Mouse (Mus musculus) lung, postnatal 0 days (tissue): Measurements from ENCODE around the gene Nr1i3. TPM values are rescaled to one million over a fixed set of nuclear protein-coding genes. Genes with fewer than 3 reads are reported as not detected.

Experiments
- ATAC-seq: fragments of 200-750 bp; cut with Nextera tagmentation; 2 replicates; pipeline ENCODE4 v1.8.0; 2017; ENCODE audit warnings: moderate library complexity
- DNase-seq: peaks from one replicate; pipeline ENCODE4 v3.0.0-alpha.2; 2016; ENCODE audit warnings: low spot score
- H3K27ac ChIP-seq: fragments of 300-500 bp; sonication (generic); 2 replicates; pipeline ENCODE4 v1.5.1; 2014; ENCODE audit warnings: antibody characterized with exemption, mild to moderate bottlenecking, low read length, mixed read lengths
- H3K27me3 ChIP-seq: fragments of 300-500 bp; sonication (generic); replicated peaks from 2 replicates; pipeline ENCODE4 v1.6.1; 2014; ENCODE audit warnings: low read length, mixed read lengths; ENCODE audit not compliant: insufficient read depth
- H3K36me3 ChIP-seq: fragments of 300-500 bp; sonication (generic); 2 replicates; pipeline ENCODE4 v1.6.1; 2014; ENCODE audit warnings: low read length, mixed read lengths; ENCODE audit not compliant: insufficient read depth
- H3K4me1 ChIP-seq: fragments of 300-500 bp; sonication (generic); 2 replicates; pipeline ENCODE4 v1.6.1; 2014; ENCODE audit warnings: antibody characterized with exemption, low read depth, low read length, mixed read lengths; ENCODE audit not compliant: insufficient read depth
- H3K4me2 ChIP-seq: fragments of 300-500 bp; sonication (generic); replicated peaks from 2 replicates; pipeline ENCODE4 v1.6.1; 2014; ENCODE audit warnings: low read depth, mild to moderate bottlenecking, low read length, moderate library complexity, mixed read lengths
- H3K4me3 ChIP-seq: fragments of 300-500 bp; sonication (generic); 2 replicates; pipeline ENCODE4 v1.5.1; 2014; ENCODE audit warnings: low read depth, low read length
- H3K9ac ChIP-seq: fragments of 300-500 bp; sonication (generic); replicated peaks from 2 replicates; pipeline ENCODE4 v1.6.1; 2014; ENCODE audit warnings: low read depth, mild to moderate bottlenecking
- H3K9me3 ChIP-seq: fragments of 300-500 bp; sonication (generic); 2 replicates; pipeline ENCODE4 v1.6.1; 2016; ENCODE audit warnings: low read length, mixed read lengths
- CTCF ChIP-seq: IDR thresholded peaks from 2 replicates; pipeline ENCODE4 v1.5.1; 2016; ENCODE audit warnings: antibody characterized with exemption, mild to moderate bottlenecking
- EP300 ChIP-seq: IDR thresholded peaks from 2 replicates; pipeline ENCODE4 v1.6.1; 2016; ENCODE audit warnings: antibody characterized with exemption, mild to moderate bottlenecking, control low read depth
- WGBS: fragments of 180-500 bp; shearing (Covaris S2); extraction: QIAGEN DNeasy Blood & Tissue Kit; methylation state at CpG from one replicate; pipeline ENCODE4 v1.1.7; 2014; 5-methylcytosine and 5-hydroxymethylcytosine counted together
- polyA plus RNA-seq: library from polyadenylated mRNA; unstranded; fragments of >200 nt; fragmentation: Nextera tagmentation; extraction: Ambion mirVana; gene quantifications from 2 replicates; pipeline ENCODE4 v1.2.1, GENCODE M21; 2015

The Nr1i3 gene
- polyA plus RNA-seq, 1 experiment from 2014 or later = 0.07 TPM

DNA sequence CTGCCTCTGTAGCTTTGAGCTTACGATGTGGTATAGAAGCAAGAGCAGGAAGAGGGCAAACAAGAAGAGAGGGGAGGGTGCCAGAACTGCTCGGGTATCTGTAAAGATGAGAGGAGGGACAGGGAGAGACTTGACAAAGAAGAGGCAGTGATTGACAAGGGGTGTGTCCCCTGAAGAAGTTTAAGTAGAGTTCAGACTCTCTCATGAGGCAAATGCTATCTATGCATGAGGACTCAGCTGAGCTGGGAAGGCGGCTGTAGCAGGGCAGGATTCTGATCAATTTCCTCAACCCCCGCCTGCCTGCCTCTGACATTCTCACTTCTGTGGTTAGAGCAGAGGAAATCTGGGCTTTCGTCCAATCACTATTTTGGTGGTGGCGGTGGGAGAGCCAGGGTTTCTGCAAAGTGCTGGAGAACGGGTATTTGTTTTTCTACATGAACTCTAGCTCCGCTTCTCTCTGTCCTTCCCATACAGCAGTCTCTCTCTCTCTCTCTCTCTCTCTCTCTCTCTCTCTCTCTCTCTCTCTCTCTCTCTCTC lies 48.9 kb downstream of the Nr1i3 start:
- peak; percentile 75 for ATAC-seq

DNA sequence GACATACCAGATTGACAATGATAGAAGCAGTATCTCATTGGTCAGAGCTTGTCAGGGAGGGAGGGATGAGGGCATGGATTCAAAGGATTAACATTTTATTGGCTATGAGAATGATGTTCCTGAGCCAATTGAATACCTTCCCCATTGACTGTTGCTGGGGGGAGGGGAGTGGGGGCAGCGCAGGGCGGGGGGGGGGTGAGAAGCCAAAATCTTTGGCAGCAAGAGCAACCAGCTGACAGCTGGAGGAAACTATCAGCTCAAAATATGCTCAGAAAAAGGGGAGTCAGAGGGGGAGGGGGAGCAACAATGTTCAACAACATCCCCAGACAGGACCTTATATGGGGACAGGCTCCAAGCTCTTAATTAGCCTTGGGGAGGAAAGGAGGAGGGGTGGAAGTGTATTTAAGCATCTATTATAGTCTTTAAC lies 49.4 kb downstream of the Nr1i3 start:
- ATAC-seq (peak; percentile 90), DNase-seq (peak; percentile 94)
- H3K4me3 ChIP-seq = no peak overlapping the region
- H3K4me1 ChIP-seq = peaks cover 7% of the 10 kb centered on the region; the same call in 1 of the 2 replicates
- no peaks in the 10 kb centered on the region for H3K36me3 ChIP-seq
- no peaks in the 10 kb centered on the region for H3K9me3 ChIP-seq
- WGBS = 0% methylated on average over 1 of the region's 2 CpGs
- H3K27ac ChIP-seq = peak overlapping the region; percentile 72
- TF ChIP-seq EP300 (no peak), CTCF (no peak)
- no peaks in the 10 kb centered on the region for H3K27me3 ChIP-seq
- peak overlapping the region; percentile 36; the same call in 1 of the 2 replicates for H3K4me2 ChIP-seq
- H3K9ac ChIP-seq = no peak overlapping the region

More for the DNA sequence above, 48.9 kb downstream of the Nr1i3 start:
- Histone ChIP-seq H3K4me2 (peak overlapping the region; percentile 36), H3K9me3 (no peaks in the 10 kb centered on the region), H3K4me3 (no peak overlapping the region), H3K9ac (no peak overlapping the region), H3K27ac (peak overlapping the region; percentile 63), H3K4me1 (peaks cover 7% of the 10 kb centered on the region; the same call in 1 of the 2 replicates), H3K27me3 (no peaks in the 10 kb centered on the region), H3K36me3 (no peaks in the 10 kb centered on the region)
- DNase-seq = peak; percentile 94
- WGBS = under 1% methylated on average over 8 of the region's 8 CpGs
- no peak for TF ChIP-seq CTCF
- no peak for TF ChIP-seq EP300

DNA sequence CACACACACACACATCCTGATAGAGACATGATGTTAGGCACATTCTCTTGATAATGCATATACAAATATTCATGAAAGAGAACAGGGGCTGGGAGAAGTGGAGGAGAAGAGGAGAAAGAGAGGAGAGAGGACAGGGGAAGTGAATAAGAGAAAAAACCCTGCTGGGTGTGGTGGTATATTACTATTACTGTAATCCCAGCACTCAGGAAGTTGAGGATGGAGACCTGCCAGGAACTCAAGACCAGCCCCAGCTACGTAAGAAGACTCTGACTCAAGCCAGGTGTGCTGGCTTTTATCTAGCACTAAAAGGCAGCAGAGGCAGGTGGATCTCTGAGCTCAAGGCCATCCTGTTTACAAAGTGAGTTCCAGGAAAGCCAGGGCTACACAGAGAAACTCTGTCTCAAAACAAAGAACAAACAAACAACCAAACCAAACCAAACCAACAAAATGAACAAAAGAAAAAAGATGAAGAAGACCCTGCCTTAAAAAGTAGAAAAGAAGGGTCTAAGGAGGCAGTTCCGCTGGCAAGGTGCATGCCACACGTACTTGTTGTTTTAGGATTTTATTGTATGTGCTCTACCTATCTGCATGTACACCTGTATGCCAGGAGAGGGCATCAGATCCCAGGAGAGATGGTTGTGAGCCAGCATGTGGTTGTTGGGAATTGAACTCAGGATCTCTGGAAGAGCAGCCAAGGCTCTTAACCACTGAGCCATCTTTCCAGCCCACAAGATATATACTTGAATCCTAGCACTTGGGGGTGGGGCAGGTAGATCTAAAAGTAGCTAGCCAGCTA lies 50.1 kb downstream of the Nr1i3 start:
- H3K4me2 ChIP-seq = no peak overlapping the region
- peaks cover 7% of the 10 kb centered on the region; the same call in 1 of the 2 replicates for H3K4me1 ChIP-seq
- TF ChIP-seq CTCF = peak; percentile 54
- TF ChIP-seq EP300 = 0 out of 2 replicates have a peak, but pooled peaks have one; percentile 25
- no peaks in the 10 kb centered on the region for H3K9me3 ChIP-seq
- H3K9ac ChIP-seq = no peak overlapping the region
- H3K36me3 ChIP-seq = no peaks in the 10 kb centered on the region
- no peaks in the 10 kb centered on the region for H3K27me3 ChIP-seq
- peak overlapping the region; percentile 72 for H3K27ac ChIP-seq
- DNase-seq = peak; percentile 67
- H3K4me3 ChIP-seq = no peak overlapping the region
- peak; percentile 5; the same call in 1 of the 2 replicates for ATAC-seq
- WGBS = 62% methylated on average over 3 of the region's 3 CpGs

DNA sequence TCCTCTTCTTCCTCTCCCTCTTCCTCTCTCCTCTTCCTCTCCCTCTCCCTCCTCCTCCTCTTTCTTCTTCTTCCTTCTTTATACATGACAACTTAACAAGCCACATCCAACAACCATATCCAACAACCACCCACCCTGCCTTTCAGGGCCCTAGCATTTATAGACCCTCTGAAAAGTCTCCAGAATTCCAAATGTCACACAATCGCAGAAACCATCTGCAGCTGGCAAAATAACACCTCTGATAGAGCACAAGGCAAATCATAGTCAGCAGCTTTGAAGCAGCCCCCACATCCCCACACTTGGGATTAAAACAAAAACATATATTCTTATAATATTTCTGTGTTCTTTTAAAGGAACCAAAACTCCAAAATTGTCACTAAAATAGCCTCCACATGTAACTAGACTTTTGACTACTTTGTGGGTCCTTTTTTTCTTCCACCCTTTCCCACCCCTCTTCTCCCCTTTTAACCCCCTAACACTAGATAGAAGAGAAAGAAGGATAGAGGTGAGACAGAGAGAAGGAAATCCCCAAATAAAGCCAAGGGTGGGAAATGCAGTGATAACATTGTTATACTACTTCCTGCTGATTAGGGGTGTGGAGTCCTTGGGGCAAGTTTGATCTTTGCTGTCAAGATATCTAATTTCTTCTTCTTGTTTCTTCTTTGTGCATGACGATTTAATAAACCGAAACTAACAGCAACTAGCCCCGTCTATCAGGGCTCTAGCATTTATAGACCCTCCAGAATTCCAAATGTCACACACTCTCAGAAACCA lies 52.4 kb downstream of the Nr1i3 start:
- H3K27ac ChIP-seq = no peak overlapping the region
- H3K4me3 ChIP-seq = no peak overlapping the region
- no peaks in the 10 kb centered on the region for H3K36me3 ChIP-seq
- no peak overlapping the region for H3K9ac ChIP-seq
- H3K4me1 ChIP-seq = peaks cover 10% of the 10 kb centered on the region; the same call in 1 of the 2 replicates
- no peaks in the 10 kb centered on the region for H3K27me3 ChIP-seq
- H3K4me2 ChIP-seq = no peak overlapping the region
- ATAC-seq (no peak), DNase-seq (no peak)
- no peak for TF ChIP-seq CTCF
- TF ChIP-seq EP300 = no peak
- WGBS = 43% methylated on average over 4 of the region's 4 CpGs
- H3K9me3 ChIP-seq = no peaks in the 10 kb centered on the region

DNA sequence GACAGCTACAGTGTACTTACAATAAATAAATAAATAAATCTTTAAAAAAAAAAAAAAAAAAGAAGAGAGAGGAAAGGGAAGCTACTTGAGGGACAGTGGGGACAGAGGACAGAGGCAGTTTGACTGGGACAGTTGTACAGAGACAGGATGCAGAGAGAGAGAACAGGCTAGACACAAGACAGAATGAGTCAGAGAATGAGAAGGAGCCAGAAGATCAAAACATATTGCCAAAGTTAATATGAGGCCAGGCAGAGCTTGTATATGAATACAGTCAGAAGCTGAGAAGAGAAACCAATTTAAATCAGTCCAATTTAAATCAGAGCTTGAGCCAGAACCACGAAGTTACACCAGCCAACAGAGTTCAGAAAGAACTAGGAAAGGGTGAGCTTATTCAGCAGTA lies 54.6 kb downstream of the Nr1i3 start:
- Histone ChIP-seq H3K4me3 (no peak overlapping the region), H3K36me3 (0 out of 2 replicates have a peak, but pooled peaks cover 4% of the 10 kb centered on the region), H3K4me2 (no peak overlapping the region), H3K27ac (no peak overlapping the region), H3K27me3 (no peaks in the 10 kb centered on the region), H3K4me1 (peaks cover 7% of the 10 kb centered on the region; the same call in 1 of the 2 replicates), H3K9ac (no peak overlapping the region), H3K9me3 (no peaks in the 10 kb centered on the region)
- TF ChIP-seq CTCF (no peak), EP300 (no peak)
- no peak for ATAC-seq
- 63% methylated on average over 1 of the region's 1 CpGs for WGBS
- no peak for DNase-seq
